Mouse (Mus musculus) adrenal gland, adult 2 months (tissue): ENCODE results near the gene Ikbip. TPM values are rescaled to one million over a fixed set of nuclear protein-coding genes. Genes with fewer than 3 reads are reported as not detected.

Source experiments
- polyA plus RNA-seq: library from polyadenylated mRNA; depleted of rRNA; stranded (reverse); fragments of >200 nt; gene quantifications from 2 replicates; pipeline ENCODE4 v1.2.3, GENCODE M21; 2012; rRNA removed
- total RNA-seq, 2 experiments: library from RNA; stranded (reverse); gene quantifications; 2 replicates each; pipeline ENCODE4 v1.2.3; 2021

Gene Ikbip
- total and polyA plus RNA-seq, 3 experiments, result 2.2 to 43.7 (median 33.1) TPM

Other genes starting within 250 kb of the Ikbip start
- 1 to 10 TPM; 3.5 to 8.3 TPM for gene Apaf1, start 170 bp upstream of the Ikbip start, total RNA-seq
- gene Apaf1, start 170 bp upstream of the Ikbip start, polyA plus RNA-seq, result 2.9 and 3.3 TPM in 2 replicates
- gene Slc25a3, start 41.1 kb downstream of the Ikbip start, total RNA-seq, result 1,000 to 10,000 TPM; 1,193 to 1,310 TPM
- 1,760 and 3,093 TPM in 2 replicates for gene Slc25a3, start 41.1 kb downstream of the Ikbip start, polyA plus RNA-seq
- gene Tmpo, start 98.4 kb downstream of the Ikbip start, total RNA-seq, result 10 to 100 TPM; 68.0 to 90.6 TPM
- gene Tmpo, start 98.4 kb downstream of the Ikbip start, polyA plus RNA-seq, result 41.1 and 41.4 TPM in 2 replicates